Mouse (Mus musculus): ENCODE data around the gene Lmbr1.
"Not testable (repeated sequence)": the region's sequence is repeated elsewhere in the genome, so short reads cannot be mapped to it uniquely, and the experiment has no call there.

Gene Lmbr1

GRCm38 (mm10) chr5:29378298-29379036 lies at the start of gene Lmbr1:
Gene Lmbr1, minus strand, starts transcription at chr5:29378390.
- DNase-seq (ENCODE audit: low read depth), result peak; percentile 90

GRCm38 (mm10) chr5:29423330-29423729 lies 45.1 kb upstream of the Lmbr1 start:
- DNase-seq (ENCODE audit: low read depth), result not testable (repeated sequence)

GRCm38 (mm10) chr5:29413041-29413440 lies 34.9 kb upstream of the Lmbr1 start:
- no peak for DNase-seq (ENCODE audit: low read depth)

GRCm38 (mm10) chr5:29410854-29411253 lies 32.7 kb upstream of the Lmbr1 start:
- DNase-seq (ENCODE audit: low read depth), result no peak

GRCm38 (mm10) chr5:29398427-29398826 lies 20.2 kb upstream of the Lmbr1 start:
- no peak for DNase-seq (ENCODE audit: low read depth)

GRCm38 (mm10) chr5:29388944-29389765 lies 11.0 kb upstream of the Lmbr1 start:
- DNase-seq (ENCODE audit: low read depth), result peak; percentile 69

GRCm38 (mm10) chr5:29388181-29388943 lies 10.2 kb upstream of the Lmbr1 start:
- no peak for DNase-seq (ENCODE audit: low read depth)

GRCm38 (mm10) chr5:29387591-29387990 lies 9.4 kb upstream of the Lmbr1 start:
- no peak for DNase-seq (ENCODE audit: low read depth)

- no peak for DNase-seq (ENCODE audit: low read depth)
Measured at GRCm38 (mm10) chr5:29382776-29383175, 4.6 kb upstream of the Lmbr1 start.

- no peak for DNase-seq (ENCODE audit: low read depth)
Measured at GRCm38 (mm10) chr5:29380091-29380490, 1.9 kb upstream of the Lmbr1 start.

GRCm38 (mm10) chr5:29377590-29378297 lies 446 bp downstream of the Lmbr1 start:
- DNase-seq (ENCODE audit: low read depth), result peak; percentile 36

- no peak for DNase-seq (ENCODE audit: low read depth)
Measured at GRCm38 (mm10) chr5:29363511-29363910, 14.7 kb downstream of the Lmbr1 start.

- peak; percentile 50 for DNase-seq (ENCODE audit: low read depth)
Measured at GRCm38 (mm10) chr5:29335836-29336235, 42.4 kb downstream of the Lmbr1 start.

GRCm38 (mm10) chr5:29322503-29322902 lies 55.7 kb downstream of the Lmbr1 start:
- no peak for DNase-seq (ENCODE audit: low read depth)

- DNase-seq (ENCODE audit: low read depth), result no peak
Measured at GRCm38 (mm10) chr5:29309191-29309590, 69.0 kb downstream of the Lmbr1 start.

GRCm38 (mm10) chr5:29293194-29293593 lies 85.0 kb downstream of the Lmbr1 start:
- peak; percentile 61 for DNase-seq (ENCODE audit: low read depth)

- no peak for DNase-seq (ENCODE audit: low read depth)
Measured at GRCm38 (mm10) chr5:29290110-29290509, 88.1 kb downstream of the Lmbr1 start.

GRCm38 (mm10) chr5:29289703-29290102 lies 88.5 kb downstream of the Lmbr1 start:
- no peak for DNase-seq (ENCODE audit: low read depth)

GRCm38 (mm10) chr5:29281081-29281480 lies 97.1 kb downstream of the Lmbr1 start:
- no peak for DNase-seq (ENCODE audit: low read depth)

- DNase-seq (ENCODE audit: low read depth), result peak; percentile 29
Measured at GRCm38 (mm10) chr5:29274746-29275145, 103.4 kb downstream of the Lmbr1 start.

- no peak for DNase-seq (ENCODE audit: low read depth)
Measured at GRCm38 (mm10) chr5:29273426-29273825, 104.8 kb downstream of the Lmbr1 start.

GRCm38 (mm10) chr5:29270879-29271278 lies 107.3 kb downstream of the Lmbr1 start:
- no peak for DNase-seq (ENCODE audit: low read depth)

All from induced T-regulatory cell, adult 2 months (primary cell).